Mouse (Mus musculus) testis, adult 2 months (tissue): ENCODE data around the gene Kars.

Source experiments
- CTCF ChIP-seq: fragments of 200-500 bp; IDR thresholded peaks from 2 replicates; pipeline ENCODE4 v1.5.1; 2012; ENCODE audit warnings: low read depth, mild to moderate bottlenecking, inconsistent platforms, low read length, moderate library complexity; ENCODE audit not compliant: control insufficient read depth, insufficient read depth, insufficient replicate concordance
- POLR2A ChIP-seq: fragments of 200-500 bp; IDR thresholded peaks from 2 replicates; pipeline ENCODE4 v1.6.1; 2012; ENCODE audit warnings: low read depth, mild to moderate bottlenecking, inconsistent platforms, low read length, moderate library complexity; ENCODE audit not compliant: control insufficient read depth

DNA sequence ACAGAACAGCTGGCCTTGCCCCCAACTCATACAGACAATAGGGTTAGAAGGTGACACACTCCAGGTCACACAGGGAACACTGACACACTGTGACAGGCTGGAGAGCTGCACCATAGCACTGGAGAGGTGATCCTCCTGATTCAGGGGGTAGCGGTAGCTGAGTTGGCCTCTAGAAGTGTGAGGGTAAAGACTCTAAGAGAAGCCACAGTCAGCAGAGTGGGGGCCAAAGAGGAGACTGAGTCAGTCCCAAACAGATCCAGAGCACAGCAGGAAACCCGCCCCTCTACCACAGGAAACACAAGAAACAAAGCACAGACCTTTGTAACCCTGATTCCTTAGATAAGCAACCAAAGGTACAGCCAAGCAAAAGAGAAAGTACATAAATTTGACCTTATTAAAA lies 34.8 kb downstream of the Kars start:
- no peak for TF ChIP-seq POLR2A
- no peak for TF ChIP-seq CTCF
